Mouse (Mus musculus) forebrain, embryonic 14.5 days (tissue): Measurements from ENCODE around the gene C1ra. TPM values are rescaled to one million over a fixed set of nuclear protein-coding genes. Genes with fewer than 3 reads are reported as not detected.
"Not testable (repeated sequence)": the region's sequence is repeated elsewhere in the genome, so short reads cannot be mapped to it uniquely, and the experiment has no call there.

Experiments
- ATAC-seq: fragments of 200-750 bp; cut with Nextera tagmentation; 2 replicates; pipeline ENCODE4 v1.8.0; 2017; ENCODE audit warnings: mild to moderate bottlenecking, moderate library complexity
- DNase-seq: peaks from one replicate; pipeline ENCODE4 v3.0.0-alpha.2; 2015; ENCODE audit warnings: low spot score
- H3K27ac ChIP-seq: fragments of 300-500 bp; sonication (generic); 2 replicates; pipeline ENCODE4 v1.5.1; 2014; ENCODE audit warnings: low read depth, mild to moderate bottlenecking, control low read depth, low read length, moderate library complexity
- H3K27me3 ChIP-seq: fragments of 300-500 bp; sonication (generic); replicated peaks from 2 replicates; pipeline ENCODE4 v1.6.1; 2014; ENCODE audit warnings: low read length, control low read depth, mixed read lengths; ENCODE audit not compliant: control insufficient read depth, insufficient read depth
- H3K36me3 ChIP-seq: fragments of 300-500 bp; sonication (generic); 2 replicates; pipeline ENCODE4 v1.6.1; 2014; ENCODE audit warnings: low read length, control low read depth; ENCODE audit not compliant: control insufficient read depth, insufficient read depth
- H3K4me1 ChIP-seq: fragments of 300-500 bp; sonication (generic); 2 replicates; pipeline ENCODE4 v1.6.1; 2014; ENCODE audit warnings: antibody characterized with exemption, low read length, control low read depth; ENCODE audit not compliant: control insufficient read depth, insufficient read depth
- H3K4me2 ChIP-seq: fragments of 300-500 bp; sonication (generic); 2 replicates; pipeline ENCODE4 v1.6.1; 2014; ENCODE audit warnings: mild to moderate bottlenecking, control low read depth, low read length
- H3K4me3 ChIP-seq: fragments of 300-500 bp; sonication (generic); 2 replicates; pipeline ENCODE4 v1.5.1; 2014; ENCODE audit warnings: low read depth, low read length, control low read depth
- H3K9ac ChIP-seq: fragments of 300-500 bp; sonication (generic); 2 replicates; pipeline ENCODE4 v1.6.1; 2014; ENCODE audit warnings: mild to moderate bottlenecking, low read length, control low read depth, moderate library complexity
- H3K9me3 ChIP-seq: fragments of 300-500 bp; sonication (generic); replicated peaks from 2 replicates; pipeline ENCODE4 v1.6.1; 2016; ENCODE audit warnings: low read length, control low read depth, mixed read lengths; ENCODE audit not compliant: control insufficient read depth
- WGBS: fragments of 180-500 bp; shearing (Covaris S2); extraction: QIAGEN DNeasy Blood & Tissue Kit; methylation state at CpG from one replicate; pipeline ENCODE4 v1.1.7; 2014; 5-methylcytosine and 5-hydroxymethylcytosine counted together
- polyA plus RNA-seq: library from polyadenylated mRNA; unstranded; fragments of >200 nt; fragmentation: Nextera tagmentation; extraction: Ambion mirVana; gene quantifications from 2 replicates; pipeline ENCODE4 v1.2.1, GENCODE M21; 2014

C1ra gene
- polyA plus RNA-seq, 1 experiment from 2014 or later, result 0.24 TPM

GRCm38 (mm10) chr6:124496054-124496453, 16.2 kb upstream of the C1ra start:
- DNase-seq, result no peak
- no peak for ATAC-seq
- H3K9ac ChIP-seq, result no peak overlapping the region
- H3K9me3 ChIP-seq, result no peaks in the 10 kb centered on the region
- no peaks in the 10 kb centered on the region for H3K36me3 ChIP-seq
- no peak overlapping the region for H3K27ac ChIP-seq
- H3K27me3 ChIP-seq, result no peaks in the 10 kb centered on the region
- no peak overlapping the region for H3K4me3 ChIP-seq
- 94% methylated on average over 5 of the region's 5 CpGs for WGBS
- H3K4me2 ChIP-seq, result no peak overlapping the region
- H3K4me1 ChIP-seq, result no peaks in the 10 kb centered on the region

- no peaks in the 10 kb centered on the region for H3K36me3 ChIP-seq
- DNase-seq, result no peak
- H3K9ac ChIP-seq, result no peak overlapping the region
- H3K4me1 ChIP-seq, result no peaks in the 10 kb centered on the region
- H3K9me3 ChIP-seq, result no peaks in the 10 kb centered on the region
- ATAC-seq, result no peak
- H3K27me3 ChIP-seq, result no peaks in the 10 kb centered on the region
- no peak overlapping the region for H3K4me3 ChIP-seq
- H3K27ac ChIP-seq, result no peak overlapping the region
- 48% methylated on average over 10 of the region's 10 CpGs for WGBS
- no peak overlapping the region for H3K4me2 ChIP-seq
Measured at GRCm38 (mm10) chr6:124499914-124500566, 12.2 kb upstream of the C1ra start.

GRCm38 (mm10) chr6:124501473-124501872, 10.7 kb upstream of the C1ra start:
- no peak for DNase-seq
- Histone ChIP-seq H3K9ac (no peak overlapping the region), H3K9me3 (no peaks in the 10 kb centered on the region), H3K36me3 (no peaks in the 10 kb centered on the region), H3K27me3 (no peaks in the 10 kb centered on the region), H3K27ac (no peak overlapping the region), H3K4me2 (no peak overlapping the region), H3K4me1 (no peaks in the 10 kb centered on the region), H3K4me3 (no peak overlapping the region)
- no peak for ATAC-seq
- WGBS, result 77% methylated on average over 4 of the region's 4 CpGs

- H3K4me1 ChIP-seq, result no peaks in the 10 kb centered on the region
- H3K27ac ChIP-seq, result no peak overlapping the region
- H3K36me3 ChIP-seq, result no peaks in the 10 kb centered on the region
- no peak for DNase-seq
- H3K4me3 ChIP-seq, result no peak overlapping the region
- no peak for ATAC-seq
- no peaks in the 10 kb centered on the region for H3K9me3 ChIP-seq
- no peaks in the 10 kb centered on the region for H3K27me3 ChIP-seq
- whole genome bisulfite sequencing, result 87% methylated on average over 5 of the region's 5 CpGs
- no peak overlapping the region for H3K4me2 ChIP-seq
- H3K9ac ChIP-seq, result no peak overlapping the region
Measured at GRCm38 (mm10) chr6:124502021-124502420, 10.2 kb upstream of the C1ra start.

GRCm38 (mm10) chr6:124505028-124505427, 7.2 kb upstream of the C1ra start:
- H3K4me1 ChIP-seq, result no peaks in the 10 kb centered on the region
- no peak overlapping the region for H3K4me3 ChIP-seq
- no peaks in the 10 kb centered on the region for H3K9me3 ChIP-seq
- ATAC-seq, result no peak
- no peaks in the 10 kb centered on the region for H3K27me3 ChIP-seq
- no peak for DNase-seq
- H3K27ac ChIP-seq, result no peak overlapping the region
- 87% methylated on average over 4 of the region's 4 CpGs for WGBS
- H3K9ac ChIP-seq, result no peak overlapping the region
- no peak overlapping the region for H3K4me2 ChIP-seq
- H3K36me3 ChIP-seq, result no peaks in the 10 kb centered on the region

- ATAC-seq (no peak), DNase-seq (no peak)
- Histone ChIP-seq H3K9ac (no peak overlapping the region), H3K27me3 (no peaks in the 10 kb centered on the region), H3K4me1 (no peaks in the 10 kb centered on the region), H3K9me3 (no peaks in the 10 kb centered on the region), H3K36me3 (no peaks in the 10 kb centered on the region), H3K4me3 (no peak overlapping the region), H3K27ac (no peak overlapping the region), H3K4me2 (no peak overlapping the region)
- 85% methylated on average over 6 of the region's 6 CpGs for WGBS
Measured at GRCm38 (mm10) chr6:124506991-124507390, 5.2 kb upstream of the C1ra start.

- no peak overlapping the region for H3K4me3 ChIP-seq
- no peaks in the 10 kb centered on the region for H3K27me3 ChIP-seq
- ATAC-seq (no peak), DNase-seq (no peak)
- H3K27ac ChIP-seq, result no peak overlapping the region
- 83% methylated on average over 10 of the region's 10 CpGs for WGBS
- H3K4me2 ChIP-seq, result no peak overlapping the region
- no peaks in the 10 kb centered on the region for H3K36me3 ChIP-seq
- no peak overlapping the region for H3K9ac ChIP-seq
- no peaks in the 10 kb centered on the region for H3K4me1 ChIP-seq
- H3K9me3 ChIP-seq, result no peaks in the 10 kb centered on the region
Measured at GRCm38 (mm10) chr6:124508292-124508691, 3.9 kb upstream of the C1ra start.

GRCm38 (mm10) chr6:124509192-124509591, 3.0 kb upstream of the C1ra start:
- not testable (repeated sequence) for H3K27me3 ChIP-seq, H3K9ac ChIP-seq, H3K4me2 ChIP-seq, H3K4me3 ChIP-seq, H3K4me1 ChIP-seq, ATAC-seq, H3K36me3 ChIP-seq, H3K9me3 ChIP-seq, H3K27ac ChIP-seq, DNase-seq
- 84% methylated on average over 3 of the region's 5 CpGs for WGBS

GRCm38 (mm10) chr6:124511936-124512335, 269 bp upstream of the C1ra start:
- Histone ChIP-seq H3K9me3 (no peaks in the 10 kb centered on the region), H3K36me3 (no peaks in the 10 kb centered on the region), H3K4me3 (no peak overlapping the region), H3K9ac (no peak overlapping the region), H3K4me2 (no peak overlapping the region), H3K27ac (no peak overlapping the region), H3K4me1 (no peaks in the 10 kb centered on the region), H3K27me3 (no peaks in the 10 kb centered on the region)
- WGBS, result 75% methylated on average over 6 of the region's 6 CpGs
- DNase-seq, result no peak
- ATAC-seq, result no peak
